Mouse (Mus musculus) spleen, postnatal 14 days (tissue): Measurements from ENCODE around the gene Pou6f2.

Experiments
- DNase-seq, 2 experiments: peaks; one replicate each; pipeline ENCODE4 v3.0.0; 2021 to 2022; ENCODE audit warnings: low spot score in 2 of 2

The Pou6f2 gene

DNA sequence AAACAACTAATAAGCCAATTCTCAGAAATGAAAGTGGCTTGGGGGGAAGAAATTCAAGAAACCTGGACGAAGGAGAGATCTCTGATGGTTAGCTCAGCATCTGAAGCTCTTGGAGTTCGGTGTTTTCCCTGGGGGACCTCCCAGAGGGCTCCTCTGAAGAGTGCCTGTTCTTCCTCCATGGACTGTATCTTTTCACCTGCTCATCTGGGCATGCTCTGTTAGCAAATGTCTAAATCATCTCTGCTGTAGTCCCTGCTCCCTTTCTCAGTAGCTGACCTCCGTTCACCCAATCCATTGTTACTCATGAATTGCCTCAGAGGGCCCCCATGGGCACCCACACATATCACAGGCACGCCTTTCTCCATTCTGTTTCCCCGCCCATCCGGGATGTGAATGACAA, at the start of gene Pou6f2:
Pou6f2 (minus strand) TSS at position 101 of the 400 bp plus-strand sequence.
- DNase-seq: no peak

DNA sequence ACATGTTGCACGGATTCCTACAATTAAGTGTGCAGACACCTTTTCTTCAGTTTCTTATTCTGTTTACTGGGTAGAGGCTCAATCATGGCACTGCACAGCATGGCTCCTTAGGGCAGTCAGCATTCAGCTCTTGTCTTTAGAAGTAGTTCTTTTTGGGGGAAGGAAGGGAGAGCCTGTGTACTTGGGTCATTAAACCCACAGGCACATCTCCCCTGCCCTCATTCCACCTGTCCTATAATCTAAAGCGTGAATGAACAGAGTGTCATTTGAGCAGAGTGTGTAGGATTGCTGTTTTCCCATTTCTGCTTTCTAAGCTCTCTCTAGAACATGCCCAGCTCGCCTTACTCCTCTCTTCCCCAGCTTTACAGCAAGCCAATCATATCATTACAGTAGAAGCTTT, 42.4 kb upstream of the Pou6f2 start:
- DNase-seq: no peak

DNA sequence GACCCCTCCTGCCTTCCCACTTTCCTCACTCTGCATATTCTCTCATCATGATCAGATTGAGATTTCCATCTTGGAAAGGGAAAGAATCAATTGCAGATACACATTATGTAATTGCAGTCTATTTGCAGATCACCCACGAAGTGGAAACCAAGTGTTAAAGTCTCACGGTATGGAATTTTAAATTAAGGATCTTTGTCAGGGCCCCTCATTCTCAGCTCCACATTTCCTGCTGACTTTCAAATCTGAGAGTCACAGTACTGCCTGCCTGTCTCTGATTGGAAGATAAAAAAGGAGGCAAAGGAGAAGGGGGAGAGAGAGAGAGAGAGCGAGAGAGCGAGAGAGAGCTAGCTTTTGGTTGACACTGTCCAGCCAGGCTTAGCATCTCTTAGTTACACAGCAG, 9.8 kb downstream of the Pou6f2 start:
- DNase-seq: no peak

DNA sequence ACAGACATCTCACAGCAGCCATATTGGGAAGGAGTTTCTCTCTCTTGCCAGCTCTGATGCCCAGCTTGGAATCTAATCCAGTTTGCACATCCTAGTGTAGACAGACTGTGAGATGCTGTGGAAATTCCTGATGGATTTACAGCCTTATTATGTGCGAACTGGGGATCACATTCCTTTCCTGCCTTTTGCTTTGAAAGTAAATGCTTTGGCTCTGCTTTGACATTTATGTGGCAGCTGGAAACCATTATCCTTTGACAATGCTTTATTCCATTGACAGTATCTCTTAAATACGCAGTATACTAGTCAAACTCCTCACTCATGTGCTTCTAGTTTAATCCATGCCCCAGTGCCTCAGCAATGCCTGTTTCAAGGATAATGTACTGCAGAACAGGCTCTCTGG, 34.1 kb downstream of the Pou6f2 start:
- no peak for DNase-seq

- no peak for DNase-seq
Measured at GRCm38 (mm10) chr13:18344580-18345333, 52.7 kb downstream of the Pou6f2 start.

DNA sequence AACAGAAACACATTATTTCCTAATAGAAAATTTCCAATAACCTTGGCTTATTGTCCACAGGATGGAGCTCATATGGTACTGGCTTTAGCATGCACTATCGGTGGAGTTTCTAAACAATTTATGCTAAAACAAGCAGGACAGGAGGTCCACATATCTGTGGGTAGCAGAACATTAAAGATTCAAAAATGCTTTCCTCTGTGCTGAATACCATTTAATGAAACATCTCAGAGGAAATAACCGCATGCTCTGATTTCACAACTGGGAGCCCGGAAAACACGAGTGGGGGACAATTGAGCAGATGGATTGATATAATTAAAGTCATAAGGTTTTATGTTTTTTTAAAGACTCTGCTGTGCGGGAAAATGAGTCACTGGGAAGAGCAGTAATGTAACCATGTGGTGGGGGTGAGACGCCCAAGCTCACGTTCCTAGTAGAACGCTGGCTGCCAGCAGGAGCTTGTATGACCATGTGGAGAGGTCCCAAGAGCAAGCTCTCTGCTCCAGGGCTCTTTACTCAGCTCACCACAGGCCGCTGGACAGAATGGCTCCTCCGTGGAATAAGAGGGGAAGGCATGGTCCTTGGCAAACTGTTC, 58.5 kb downstream of the Pou6f2 start:
- no peak for DNase-seq

- DNase-seq: no peak
Measured at GRCm38 (mm10) chr13:18338022-18338421, 59.5 kb downstream of the Pou6f2 start.

GRCm38 (mm10) chr13:18334035-18334434, 63.5 kb downstream of the Pou6f2 start:
- DNase-seq: no peak

DNA sequence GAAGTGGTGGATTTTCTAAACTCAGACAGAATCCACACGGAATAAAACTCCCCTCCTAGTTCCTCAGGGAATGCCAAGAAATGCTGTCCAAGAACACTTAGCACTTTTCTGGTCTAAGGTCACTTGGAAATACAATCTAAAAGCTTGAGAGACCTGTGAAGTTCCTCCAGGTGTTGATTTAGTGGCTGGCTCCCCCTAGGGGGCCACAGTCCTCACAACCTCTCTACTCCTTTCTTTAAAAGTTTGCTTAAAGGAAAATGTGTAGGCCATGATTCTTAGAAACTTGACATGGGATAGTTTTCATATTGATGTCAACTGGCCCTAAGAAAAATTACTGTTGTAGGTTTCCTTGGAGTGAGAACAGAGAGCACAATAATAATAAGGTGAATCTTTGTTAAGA, 64.9 kb downstream of the Pou6f2 start:
- no peak for DNase-seq

DNA sequence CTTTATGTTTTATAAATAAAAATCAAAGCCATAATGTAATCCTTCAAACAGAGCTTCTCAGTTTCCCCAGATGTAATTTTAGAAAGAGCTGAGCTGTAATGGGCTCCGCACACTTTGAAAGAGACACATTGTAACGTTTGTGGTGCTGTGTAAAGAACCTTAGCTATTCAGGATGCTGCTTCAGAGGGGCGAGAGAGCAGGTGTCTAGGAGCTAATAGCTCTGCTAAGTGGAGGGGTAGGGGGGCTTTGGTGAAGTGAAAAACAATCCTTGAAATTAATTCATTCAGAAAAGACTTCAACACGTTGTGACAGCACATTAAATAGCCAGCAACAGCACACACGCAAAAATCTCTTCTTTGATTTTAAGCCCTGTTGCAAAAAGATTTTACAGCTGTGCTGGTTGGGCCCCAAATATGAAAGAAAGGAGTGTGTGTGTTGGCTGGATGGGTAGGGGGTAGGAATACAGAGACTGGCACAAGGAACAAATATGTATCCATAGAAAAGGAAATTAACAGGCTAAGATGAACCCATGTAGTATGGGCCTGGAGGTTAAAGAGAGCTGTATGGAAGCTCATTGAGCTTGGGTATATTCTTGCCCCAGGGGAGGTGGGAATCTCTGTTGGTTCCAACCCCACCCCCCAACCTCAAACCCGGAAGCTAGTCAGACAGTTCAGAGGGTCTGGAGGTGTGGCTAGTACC, 73.4 kb downstream of the Pou6f2 start:
- DNase-seq: no peak

DNA sequence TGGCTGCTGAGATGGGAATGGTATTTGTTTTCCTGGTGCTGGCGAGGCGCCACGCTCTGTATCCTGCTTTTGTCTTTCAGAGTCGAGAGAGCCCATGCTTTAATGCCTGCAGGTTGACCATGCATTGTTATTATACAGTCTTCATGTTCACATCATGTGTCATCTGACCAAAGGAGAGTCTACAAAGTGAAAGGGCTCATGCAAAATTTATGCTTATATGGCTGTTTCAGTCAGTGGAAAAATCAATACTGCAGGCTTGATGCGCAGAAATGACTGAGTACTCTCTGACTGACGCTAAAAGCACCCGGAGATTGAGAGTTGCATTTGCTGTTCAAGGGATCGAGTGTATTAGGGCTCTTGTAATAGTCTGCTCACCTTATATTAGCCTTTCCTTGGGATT, 74.1 kb downstream of the Pou6f2 start:
- no peak for DNase-seq

GRCm38 (mm10) chr13:18312613-18313012, 84.9 kb downstream of the Pou6f2 start:
- no peak for DNase-seq

DNA sequence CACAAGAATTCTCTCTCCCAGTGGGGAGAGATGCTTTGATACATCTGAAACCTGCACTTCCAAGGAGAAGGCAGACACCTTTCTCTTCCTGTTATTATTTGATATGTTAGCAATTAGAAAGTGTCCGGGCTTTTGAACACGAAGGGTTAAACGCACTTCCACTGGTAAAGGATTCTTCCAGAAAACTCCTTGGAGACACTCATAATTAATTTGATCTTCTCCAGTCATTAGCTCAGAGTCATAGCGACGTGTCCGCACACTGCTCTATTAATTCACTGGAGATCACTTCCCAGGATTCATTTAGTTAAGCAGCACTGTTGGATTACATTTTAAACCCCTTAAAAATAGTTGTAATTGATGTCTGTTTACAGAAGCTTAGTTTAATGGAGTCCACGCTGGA, 88.5 kb downstream of the Pou6f2 start:
- no peak for DNase-seq

GRCm38 (mm10) chr13:18306506-18307145, 90.9 kb downstream of the Pou6f2 start:
- no peak for DNase-seq

- DNase-seq: no peak
Measured at GRCm38 (mm10) chr13:18299966-18300365, 97.5 kb downstream of the Pou6f2 start.

DNA sequence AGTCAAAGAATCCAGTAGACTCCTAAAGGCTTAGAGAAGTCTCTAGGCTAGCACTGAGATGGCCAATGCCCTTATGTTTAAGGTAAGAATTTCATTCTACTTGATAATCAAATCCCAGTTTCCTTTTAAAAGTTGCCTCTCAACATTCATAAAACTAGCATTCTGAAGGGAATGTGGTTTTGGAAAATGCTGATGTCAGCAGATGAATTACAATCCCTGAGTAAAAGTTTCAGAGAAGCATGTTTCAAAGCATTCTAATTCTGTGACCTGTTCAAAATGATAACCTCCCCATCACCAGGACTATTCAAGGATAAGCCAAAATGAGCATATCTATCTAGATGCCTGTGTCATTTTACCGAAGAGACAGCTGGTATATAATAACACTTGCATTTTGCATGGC, 104.0 kb downstream of the Pou6f2 start:
- no peak for DNase-seq

- DNase-seq: no peak
Measured at GRCm38 (mm10) chr13:18290253-18290914, 107.1 kb downstream of the Pou6f2 start.

DNA sequence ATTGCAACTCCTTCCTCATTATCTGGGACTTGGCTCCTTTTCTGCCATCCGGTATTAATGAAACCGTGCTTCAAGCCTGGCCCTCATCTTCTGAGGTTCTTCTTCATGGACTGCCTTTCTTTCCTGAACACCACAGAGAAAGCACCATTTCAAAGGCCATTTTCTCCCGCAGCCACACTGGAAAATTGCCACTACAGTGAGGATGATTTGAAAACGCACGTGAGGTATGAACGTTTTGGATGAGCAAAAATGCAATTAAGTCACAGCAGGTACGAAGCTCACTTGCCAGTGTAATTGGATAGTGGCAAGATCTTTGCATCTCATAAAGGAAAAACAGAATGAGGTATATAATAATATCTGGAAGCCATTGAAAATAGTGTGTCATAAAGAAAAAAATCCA, 110.0 kb downstream of the Pou6f2 start:
- no peak for DNase-seq

GRCm38 (mm10) chr13:18282361-18282982, 115.0 kb downstream of the Pou6f2 start:
- no peak for DNase-seq

DNA sequence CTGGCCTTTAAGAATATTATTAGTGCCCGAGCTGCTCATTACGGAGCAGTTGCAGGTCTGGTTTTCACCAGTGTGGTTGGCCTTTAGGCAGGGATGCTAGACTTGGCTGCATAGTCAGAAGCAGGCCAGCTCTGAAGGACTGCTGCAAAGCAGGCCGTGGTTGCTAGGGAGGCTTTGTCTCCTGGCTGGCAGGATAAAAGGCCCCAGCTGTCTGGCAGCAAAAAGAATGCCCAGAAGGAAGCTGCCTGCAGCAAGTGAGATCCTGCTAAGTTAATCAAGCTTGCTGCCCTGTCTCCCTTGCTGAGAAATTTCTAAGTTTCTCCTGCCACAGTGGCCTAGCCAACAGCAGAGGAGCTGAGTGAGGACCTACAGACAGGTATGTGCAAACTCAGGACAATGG, 116.4 kb downstream of the Pou6f2 start:
- no peak for DNase-seq

DNA sequence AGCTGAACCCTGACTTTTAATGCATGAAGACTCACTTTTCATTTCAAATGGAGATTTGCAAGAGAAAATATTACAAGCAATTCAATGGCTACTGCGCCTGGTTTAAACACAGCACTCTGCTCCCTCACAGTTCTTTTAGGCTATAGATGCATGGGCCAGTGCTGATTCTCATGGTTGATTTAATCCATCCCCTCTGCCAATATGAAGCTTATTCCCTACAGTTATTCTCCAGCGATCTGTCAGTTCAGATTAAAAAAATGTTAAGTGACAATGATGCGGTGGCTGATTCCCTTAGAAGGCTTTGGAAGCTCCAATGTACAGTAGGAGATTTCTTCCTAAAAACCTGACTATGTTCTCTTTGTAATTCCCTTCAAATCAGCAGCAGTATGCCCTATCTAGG, 144.4 kb downstream of the Pou6f2 start:
- DNase-seq: no peak
